Mouse (Mus musculus) monocyte, adult 5-6 weeks (primary cell): ENCODE results near the gene Olfr1208. TPM values are rescaled to one million over a fixed set of nuclear protein-coding genes. Genes with fewer than 3 reads are reported as not detected.

Source experiments
- ATAC-seq: fragments of 153-309, 156-312 bp; replicated peaks from 2 replicates; pipeline ENCODE4 v1.8.0; 2017; ENCODE audit warnings: mild to moderate bottlenecking; ENCODE audit not compliant: low TSS enrichment, insufficient number of reproducible peaks, severe bottlenecking, poor library complexity, low FRiP score
- total RNA-seq: library from RNA; stranded (forward); fragments of 200-1000, 200-491, 200-594 nt; gene quantifications from 3 replicates; pipeline ENCODE4 v1.2.3, GENCODE M21; 2017

Gene Olfr1208
- total RNA-seq = not detected in 3 replicates

DNA sequence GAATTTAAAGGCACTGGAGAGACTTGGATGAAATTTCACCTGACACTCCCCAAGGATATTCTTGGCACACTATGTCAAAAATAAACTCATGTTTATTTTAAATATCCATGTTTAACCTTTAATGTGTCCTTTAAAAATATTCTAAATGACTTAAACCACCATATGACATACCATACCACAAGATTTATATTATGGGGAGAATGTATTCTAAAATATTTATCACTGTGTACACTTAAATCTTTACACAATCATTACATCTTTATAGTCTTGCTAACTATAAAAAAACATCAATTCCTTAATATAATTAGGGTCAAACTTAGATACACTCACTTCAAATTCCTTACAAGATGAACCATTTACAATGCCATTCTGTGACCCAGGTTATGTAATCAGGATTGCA is at the start of gene Olfr1208:
TSS of gene Olfr1208 (minus strand) at position 101 of the 400 bp plus-strand sequence.
- ATAC-seq = no peak

DNA sequence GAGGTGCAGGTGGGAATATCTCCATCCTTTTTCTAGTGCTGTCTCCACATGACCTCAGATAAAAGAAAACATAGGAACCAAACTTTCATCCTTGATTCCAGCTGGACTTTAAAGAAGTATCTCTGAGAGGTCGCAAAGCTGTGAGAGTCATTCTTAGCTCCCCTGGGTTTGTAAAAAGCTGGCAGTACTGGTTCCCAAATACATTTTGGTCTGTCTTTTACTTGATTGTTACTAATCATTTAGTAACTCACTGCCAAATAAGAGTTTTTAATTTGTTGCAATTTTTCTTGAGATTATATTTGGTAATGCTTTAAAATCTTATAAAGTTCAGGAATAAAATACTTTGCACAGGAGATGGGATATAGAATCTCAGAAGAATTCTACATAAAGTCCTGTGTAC is 35.9 kb upstream of the Olfr1208 start, which contains the start of gene Olfr1211:
TSS of gene Olfr1211 (minus strand) at position 101 of the 400 bp plus-strand sequence.
- no peak for ATAC-seq

DNA sequence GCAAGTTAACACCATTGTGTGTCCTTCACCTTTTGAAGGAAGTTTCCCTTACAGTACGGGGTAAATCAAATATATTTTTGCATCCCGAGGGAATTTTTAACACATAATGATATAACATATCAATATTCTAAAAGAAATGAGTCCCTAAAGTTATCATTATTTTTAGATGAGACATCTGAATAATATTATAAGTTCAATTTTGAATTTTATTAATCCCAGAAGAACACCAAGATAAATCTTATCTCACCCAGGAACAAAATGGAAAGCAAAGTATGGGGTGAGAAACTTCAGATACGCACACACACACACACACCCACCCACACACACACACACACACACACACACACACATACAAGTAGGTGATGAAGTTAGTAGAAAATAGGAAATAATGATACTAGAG is 12.9 kb upstream of the Olfr1208 start, which contains the start of gene Olfr1209:
TSS of gene Olfr1209 (minus strand) at position 101 of the 400 bp plus-strand sequence.
- no peak for ATAC-seq

DNA sequence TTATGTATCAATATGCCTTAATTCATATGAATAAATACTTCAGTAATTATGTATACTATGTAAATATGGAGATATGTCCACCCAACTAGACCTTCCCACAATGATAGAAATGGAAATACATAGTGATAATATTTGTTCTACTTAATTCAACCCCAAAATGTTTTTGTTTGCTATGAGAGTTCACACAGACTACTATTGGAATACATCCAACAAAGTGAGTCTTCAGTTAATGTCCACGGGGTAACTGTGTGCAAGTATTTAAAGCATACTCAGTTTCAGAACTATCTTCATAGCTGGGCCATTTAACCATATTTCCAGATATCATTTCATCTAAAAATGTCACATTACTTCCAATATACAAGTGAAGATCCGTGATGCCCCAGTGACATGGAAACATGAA is 39.2 kb downstream of the Olfr1208 start, which contains the start of gene Olfr1206:
TSS of gene Olfr1206 (plus strand) at position 301 of the 400 bp plus-strand sequence.
- no peak for ATAC-seq

DNA sequence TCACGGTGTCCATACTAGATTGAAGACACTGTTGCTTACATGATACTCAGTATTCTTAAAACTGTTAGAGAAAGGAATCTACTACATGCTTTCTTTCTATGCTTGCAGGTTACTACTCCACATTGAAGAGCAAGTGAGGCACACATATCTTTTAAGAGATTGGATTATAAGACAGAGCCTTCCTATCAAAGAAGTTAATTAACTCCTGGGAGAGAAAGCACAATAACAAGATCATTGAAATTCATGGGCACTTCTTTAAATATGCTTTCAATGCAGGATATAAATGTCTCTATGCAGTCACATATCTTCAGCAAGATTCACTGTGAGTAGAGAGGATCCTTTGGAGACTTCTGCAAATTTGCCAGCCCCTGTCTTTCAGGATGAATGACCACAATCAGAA is 53.1 kb downstream of the Olfr1208 start, which contains the start of gene Olfr1204:
TSS of gene Olfr1204 (plus strand) at position 301 of the 400 bp plus-strand sequence.
- no peak for ATAC-seq

Other genes with a start within 250 kb of the Olfr1208 start
- gene Olfr1193, start 226.7 kb downstream of the Olfr1208 start, total RNA-seq = not detected in 3 replicates
- not detected in 3 replicates for gene Olfr1195, start 213.1 kb downstream of the Olfr1208 start, total RNA-seq
- gene Olfr1196, start 197.7 kb downstream of the Olfr1208 start, total RNA-seq = not detected in 3 replicates
- gene Olfr1197, start 169.9 kb downstream of the Olfr1208 start, total RNA-seq = not detected in 3 replicates
- gene Olfr1198, start 150.9 kb downstream of the Olfr1208 start, total RNA-seq = not detected in 3 replicates
- not detected in 3 replicates for gene Olfr1199, start 141.8 kb downstream of the Olfr1208 start, total RNA-seq
- gene Olfr1200, start 131.8 kb downstream of the Olfr1208 start, total RNA-seq = not detected in 3 replicates
- not detected in 3 replicates for gene Olfr1201, start 109.3 kb downstream of the Olfr1208 start, total RNA-seq
- not detected in 3 replicates for gene Olfr1202, start 87.8 kb downstream of the Olfr1208 start, total RNA-seq
- gene Olfr1205, start 72.6 kb downstream of the Olfr1208 start, total RNA-seq = not detected in 3 replicates
- gene Olfr1204, start 53.0 kb downstream of the Olfr1208 start, total RNA-seq = not detected in 3 replicates
- not detected in 3 replicates for gene Olfr1206, start 39.1 kb downstream of the Olfr1208 start, total RNA-seq
- not detected in 3 replicates for gene Olfr1209, start 12.8 kb upstream of the Olfr1208 start, total RNA-seq
- gene Olfr1211, start 35.8 kb upstream of the Olfr1208 start, total RNA-seq = 0.75 TPM in 1 of 3 replicates, not detected in the others
- not detected in 3 replicates for gene Olfr1212, start 51.7 kb upstream of the Olfr1208 start, total RNA-seq
- gene Gm13762, start 78.0 kb upstream of the Olfr1208 start, total RNA-seq = not detected in 3 replicates
- gene Olfr1214, start 90.3 kb upstream of the Olfr1208 start, total RNA-seq = not detected in 3 replicates
- gene Olfr1215, start 104.7 kb upstream of the Olfr1208 start, total RNA-seq = not detected in 3 replicates
- not detected in 3 replicates for gene Olfr1216, start 116.0 kb upstream of the Olfr1208 start, total RNA-seq
- not detected in 3 replicates for gene Olfr1217, start 129.8 kb upstream of the Olfr1208 start, total RNA-seq
- not detected in 3 replicates for gene Olfr1218, start 158.9 kb upstream of the Olfr1208 start, total RNA-seq
- gene Olfr1219, start 181.2 kb upstream of the Olfr1208 start, total RNA-seq = not detected in 3 replicates
- not detected in 3 replicates for gene Olfr1220, start 204.5 kb upstream of the Olfr1208 start, total RNA-seq
- not detected in 3 replicates for gene Olfr1221, start 215.0 kb upstream of the Olfr1208 start, total RNA-seq
- gene Olfr1222, start 230.7 kb upstream of the Olfr1208 start, total RNA-seq = 0.96 TPM in 1 of 3 replicates, not detected in the others
- gene Olfr1223, start 249.2 kb upstream of the Olfr1208 start, total RNA-seq = not detected in 3 replicates